Mouse (Mus musculus) C2C12 (cell line): ENCODE results near the gene Ccdc33. TPM values are rescaled to one million over a fixed set of nuclear protein-coding genes. Genes with fewer than 3 reads are reported as not detected.

Experiments
- H3K27me3 ChIP-seq: one replicate; pipeline ENCODE4 v1.6.1; 2011; ENCODE audit not compliant: control insufficient read depth, insufficient read depth, insufficient read length
- H3K36me3 ChIP-seq: one replicate; pipeline ENCODE4 v1.6.1; 2011; ENCODE audit not compliant: control insufficient read depth, insufficient read depth
- H3K4me3 ChIP-seq: one replicate; pipeline ENCODE4 v1.5.1; 2011; ENCODE audit warnings: mild to moderate bottlenecking, control low read depth; ENCODE audit not compliant: poor library complexity, insufficient read depth, severe bottlenecking
- H3K79me2 ChIP-seq: one replicate; pipeline ENCODE4 v1.6.1; 2011; ENCODE audit not compliant: control insufficient read depth, insufficient read depth
- H3K79me3 ChIP-seq: one replicate; pipeline ENCODE4 v1.6.1; 2011; ENCODE audit warnings: low read depth, control low read depth
- H3ac ChIP-seq: one replicate; pipeline ENCODE3; 2011; ENCODE audit warnings: low read depth; ENCODE audit not compliant: control insufficient read depth, insufficient read length
- CEBPB ChIP-seq: IDR thresholded peaks from one replicate; pipeline ENCODE4 v1.6.1; 2011; ENCODE audit warnings: low read depth, mild to moderate bottlenecking, control low read depth, moderate library complexity
- CTCF ChIP-seq: IDR thresholded peaks from one replicate; pipeline ENCODE4 v1.5.1; 2011; ENCODE audit not compliant: control insufficient read depth, insufficient read depth, insufficient read length
- FOSL1 ChIP-seq: IDR thresholded peaks from one replicate; pipeline ENCODE4 v1.8.0; 2011; ENCODE audit warnings: mild to moderate bottlenecking, low read length; ENCODE audit not compliant: poor library complexity, insufficient read depth, severe bottlenecking
- MAX ChIP-seq: IDR thresholded peaks from one replicate; pipeline ENCODE4 v1.6.1; 2011; ENCODE audit warnings: mild to moderate bottlenecking, control low read depth
- MYOD1 ChIP-seq: IDR thresholded peaks from one replicate; pipeline ENCODE4 v1.6.1; 2011; ENCODE audit warnings: low read depth; ENCODE audit not compliant: control insufficient read depth, insufficient read length
- MYOG ChIP-seq: IDR thresholded peaks from one replicate; pipeline ENCODE4 v1.6.1; 2011; ENCODE audit not compliant: control insufficient read depth, insufficient read length; ENCODE audit errors: extremely low read depth
- USF1 ChIP-seq: IDR thresholded peaks from one replicate; pipeline ENCODE4 v1.6.1; 2011; ENCODE audit warnings: low read depth, mild to moderate bottlenecking, control low read depth, moderate library complexity
- polyA plus RNA-seq: library from polyadenylated mRNA; unstranded; fragments of >200 nt; fragmentation: generic; extraction: Trizol; gene quantifications from one replicate; pipeline ENCODE4 v1.2.1, GENCODE M21; 2012; ENCODE audit warnings: missing spikeins

The Ccdc33 gene
- polyA plus RNA-seq, 1 experiment: not detected

GRCm38 (mm10) chr9:58129508-58129907, 10.9 kb upstream of the Ccdc33 start:
- no peak overlapping the region for H3ac ChIP-seq
- H3K79me2 ChIP-seq: no peaks in the 10 kb centered on the region
- H3K4me3 ChIP-seq: no peak overlapping the region
- no peaks in the 10 kb centered on the region for H3K36me3 ChIP-seq
- H3K79me3 ChIP-seq: no peaks in the 10 kb centered on the region
- H3K27me3 ChIP-seq: peaks cover 5% of the 10 kb centered on the region
- TF ChIP-seq MYOG: no peak
- TF ChIP-seq MAX: no peak
- TF ChIP-seq CTCF: no peak
- no peak for TF ChIP-seq MYOD1
- TF ChIP-seq CEBPB: no peak
- no peak for TF ChIP-seq USF1
- TF ChIP-seq FOSL1: no peak

GRCm38 (mm10) chr9:58128926-58129413, 10.3 kb upstream of the Ccdc33 start:
- no peaks in the 10 kb centered on the region for H3K79me3 ChIP-seq
- no peaks in the 10 kb centered on the region for H3K36me3 ChIP-seq
- peaks cover 5% of the 10 kb centered on the region for H3K27me3 ChIP-seq
- no peak for TF ChIP-seq MYOG
- no peak for TF ChIP-seq CEBPB
- TF ChIP-seq FOSL1: no peak
- no peak for TF ChIP-seq CTCF
- TF ChIP-seq MAX: no peak
- no peak for TF ChIP-seq USF1
- no peak for TF ChIP-seq MYOD1
- H3ac ChIP-seq: no peak overlapping the region
- no peak overlapping the region for H3K4me3 ChIP-seq
- no peaks in the 10 kb centered on the region for H3K79me2 ChIP-seq

GRCm38 (mm10) chr9:58125811-58126210, 7.2 kb upstream of the Ccdc33 start:
- H3K79me3 ChIP-seq: no peaks in the 10 kb centered on the region
- TF ChIP-seq CTCF (no peak), MAX (no peak), CEBPB (no peak), MYOD1 (no peak), USF1 (no peak), FOSL1 (no peak), MYOG (no peak)
- no peaks in the 10 kb centered on the region for H3K27me3 ChIP-seq
- no peak overlapping the region for H3K4me3 ChIP-seq
- H3ac ChIP-seq: no peak overlapping the region
- no peaks in the 10 kb centered on the region for H3K36me3 ChIP-seq
- no peaks in the 10 kb centered on the region for H3K79me2 ChIP-seq

- Histone ChIP-seq H3K79me2 (no peaks in the 10 kb centered on the region), H3K36me3 (no peaks in the 10 kb centered on the region), H3K79me3 (no peaks in the 10 kb centered on the region), H3K4me3 (no peak overlapping the region), H3K27me3 (no peaks in the 10 kb centered on the region), H3ac (no peak overlapping the region)
- TF ChIP-seq MYOG (no peak), FOSL1 (no peak), MYOD1 (no peak), CTCF (no peak), USF1 (no peak), CEBPB (no peak), MAX (no peak)
Observed at GRCm38 (mm10) chr9:58125085-58125484, 6.5 kb upstream of the Ccdc33 start.

GRCm38 (mm10) chr9:58116024-58116651, 2.5 kb downstream of the Ccdc33 start:
- Histone ChIP-seq H3K79me3 (no peaks in the 10 kb centered on the region), H3ac (no peak overlapping the region), H3K4me3 (no peak overlapping the region), H3K79me2 (no peaks in the 10 kb centered on the region), H3K27me3 (peaks cover 7% of the 10 kb centered on the region), H3K36me3 (no peaks in the 10 kb centered on the region)
- no peak for TF ChIP-seq CTCF
- TF ChIP-seq MYOD1: no peak
- TF ChIP-seq FOSL1: no peak
- no peak for TF ChIP-seq CEBPB
- TF ChIP-seq MAX: no peak
- no peak for TF ChIP-seq MYOG
- no peak for TF ChIP-seq USF1
